Mouse (Mus musculus) testis, adult 2 months (tissue): Measurements from ENCODE around the gene Cysrt1. TPM values are rescaled to one million over a fixed set of nuclear protein-coding genes. Genes with fewer than 3 reads are reported as not detected.
"Not testable (repeated sequence)": the region's sequence is repeated elsewhere in the genome, so short reads cannot be mapped to it uniquely, and the experiment has no call there.

ENCODE experiments used
- H3K27ac ChIP-seq: fragments of 200-500 bp; 2 replicates; pipeline ENCODE4 v1.5.1; 2012; ENCODE audit warnings: low read depth, low read length; ENCODE audit not compliant: control insufficient read depth, insufficient read depth
- H3K27me3 ChIP-seq: fragments of 200-500 bp; 2 replicates; pipeline ENCODE4 v1.6.1; 2012; ENCODE audit warnings: mild to moderate bottlenecking, low read length, moderate library complexity; ENCODE audit not compliant: control insufficient read depth, insufficient read depth
- H3K36me3 ChIP-seq: fragments of 200-500 bp; 2 replicates; pipeline ENCODE4 v1.6.1; 2012; ENCODE audit warnings: mild to moderate bottlenecking, low read length; ENCODE audit not compliant: control insufficient read depth, insufficient read depth
- H3K4me1 ChIP-seq: fragments of 200-500 bp; 2 replicates; pipeline ENCODE4 v1.6.1; 2012; ENCODE audit warnings: low read length; ENCODE audit not compliant: control insufficient read depth, insufficient read depth
- H3K4me3 ChIP-seq: fragments of 200-500 bp; 2 replicates; pipeline ENCODE4 v1.5.1; 2012; ENCODE audit warnings: low read depth, mild to moderate bottlenecking, low read length, moderate library complexity, mixed read lengths; ENCODE audit not compliant: control insufficient read depth
- CTCF ChIP-seq: fragments of 200-500 bp; IDR thresholded peaks from 2 replicates; pipeline ENCODE4 v1.5.1; 2012; ENCODE audit warnings: low read depth, mild to moderate bottlenecking, inconsistent platforms, low read length, moderate library complexity; ENCODE audit not compliant: control insufficient read depth, insufficient read depth, insufficient replicate concordance
- POLR2A ChIP-seq: fragments of 200-500 bp; IDR thresholded peaks from 2 replicates; pipeline ENCODE4 v1.6.1; 2012; ENCODE audit warnings: low read depth, mild to moderate bottlenecking, inconsistent platforms, low read length, moderate library complexity; ENCODE audit not compliant: control insufficient read depth
- polyA plus RNA-seq: library from polyadenylated mRNA; depleted of rRNA; stranded (reverse); fragments of >200 nt; gene quantifications from 2 replicates; pipeline ENCODE4 v1.2.3, GENCODE M21; 2012

Gene Cysrt1
- polyA plus RNA-seq, 1 experiment = 0.31 TPM

DNA sequence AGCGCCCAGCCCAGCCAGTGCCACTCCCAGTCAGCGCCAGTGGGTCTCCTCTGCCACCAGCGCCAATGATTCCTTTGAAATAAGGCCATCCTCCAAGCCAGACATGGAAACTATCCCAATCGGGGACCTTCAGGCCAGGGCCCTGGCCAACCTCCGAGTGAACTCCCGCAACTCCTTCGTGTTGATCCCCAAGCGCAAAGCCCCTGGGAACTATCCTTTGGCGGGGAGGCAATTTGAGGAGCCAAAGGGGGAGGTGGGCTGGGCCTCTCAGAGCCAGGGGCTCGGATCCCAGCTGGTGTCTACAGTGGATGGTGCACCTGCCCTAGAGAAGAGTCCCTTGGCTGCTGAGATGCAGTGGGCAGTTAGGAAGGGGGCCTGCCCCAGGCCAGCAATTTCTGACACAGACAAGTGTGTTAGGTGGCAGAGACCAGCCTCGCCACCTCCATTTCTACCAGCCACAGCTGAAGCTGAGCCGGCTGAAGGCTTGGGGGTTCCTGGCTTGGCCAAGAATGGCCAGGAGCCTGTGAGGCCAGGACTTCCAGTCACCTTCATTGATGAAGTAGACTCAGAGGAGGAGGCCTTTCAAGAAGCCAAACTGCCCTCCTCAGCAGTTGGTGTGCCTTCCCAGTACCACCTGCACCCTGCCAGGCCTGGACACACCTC, 21.5 kb upstream of the Cysrt1 start:
- TF ChIP-seq POLR2A (no peak), CTCF (no peak)
- Histone ChIP-seq H3K4me3 (peak overlapping the region; percentile 91), H3K27ac (peak overlapping the region; percentile 51), H3K27me3 (no peaks in the 10 kb centered on the region), H3K36me3 (no peaks in the 10 kb centered on the region; the same call in 1 of the 2 replicates), H3K4me1 (peaks cover 24% of the 10 kb centered on the region)

- H3K4me1 ChIP-seq = peaks cover 24% of the 10 kb centered on the region
- peak overlapping the region; percentile 91 for H3K4me3 ChIP-seq
- H3K27ac ChIP-seq = peak overlapping the region; percentile 51
- no peaks in the 10 kb centered on the region; the same call in 1 of the 2 replicates for H3K36me3 ChIP-seq
- H3K27me3 ChIP-seq = no peaks in the 10 kb centered on the region
- TF ChIP-seq POLR2A = no peak; the same call in 1 of the 2 replicates
- no peak for TF ChIP-seq CTCF
Measured at GRCm38 (mm10) chr2:25262795-25263622, 20.8 kb upstream of the Cysrt1 start.

DNA sequence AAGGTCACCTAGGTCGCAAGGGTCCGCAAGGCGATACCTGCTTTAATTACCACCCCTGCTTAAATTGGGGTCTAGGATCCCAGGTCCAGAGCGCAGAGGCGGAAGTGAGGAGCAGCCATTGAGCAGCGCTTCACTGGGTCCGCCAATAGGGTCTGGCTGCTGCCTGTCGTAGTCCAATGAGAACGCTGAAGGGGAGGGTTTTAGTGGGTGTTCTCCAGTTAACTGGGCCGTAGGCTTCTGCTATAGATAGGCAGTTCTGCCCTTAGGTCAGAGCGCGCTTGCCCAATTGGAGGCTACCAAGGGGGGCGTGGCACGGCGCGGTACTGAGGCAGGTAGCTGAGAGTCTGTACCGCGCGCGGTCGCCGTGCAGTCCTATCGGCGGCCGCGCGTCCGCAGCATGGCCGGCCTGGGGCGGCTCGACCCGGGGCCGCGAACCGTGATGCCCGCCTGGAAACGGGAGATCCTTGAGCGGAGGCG, 20.1 kb upstream of the Cysrt1 start, which contains the start of gene Tprn:
TSS of gene Tprn (plus strand) at position 328 of the 477 bp plus-strand sequence.
- TF ChIP-seq POLR2A (peak; percentile 72; the same call in 1 of the 2 replicates), CTCF (no peak)
- Histone ChIP-seq H3K36me3 (no peaks in the 10 kb centered on the region; the same call in 1 of the 2 replicates), H3K27ac (peak within 1 kb of the TSS; percentile 83), H3K4me1 (peaks cover 24% of the 10 kb centered on the region), H3K4me3 (peak within 1 kb of the TSS; percentile 91), H3K27me3 (no peaks in the 10 kb centered on the region)

DNA sequence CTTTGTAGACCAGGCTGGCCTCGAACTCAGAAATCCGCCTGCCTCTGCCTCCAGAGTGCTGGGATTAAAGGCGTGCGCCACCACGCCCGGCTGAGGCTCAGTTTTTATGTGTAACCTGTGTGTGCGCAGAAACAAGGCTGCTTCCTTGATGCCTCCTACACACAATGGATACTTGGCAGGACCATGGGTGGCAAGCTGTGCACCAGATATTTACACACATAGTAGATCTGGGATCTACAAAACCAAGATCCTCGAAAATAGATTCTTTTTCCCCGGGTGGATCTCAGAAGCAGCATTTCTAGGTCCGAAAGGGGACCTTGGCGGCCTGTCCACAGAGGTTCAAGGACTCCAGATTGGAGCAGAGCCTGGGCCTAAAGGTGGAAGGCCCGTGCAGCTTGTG, 19.6 kb upstream of the Cysrt1 start:
- no peaks in the 10 kb centered on the region for H3K27me3 ChIP-seq
- TF ChIP-seq CTCF = no peak
- no peak for TF ChIP-seq POLR2A
- peak overlapping the region; percentile 83 for H3K27ac ChIP-seq
- H3K4me1 ChIP-seq = peaks cover 24% of the 10 kb centered on the region
- no peaks in the 10 kb centered on the region; the same call in 1 of the 2 replicates for H3K36me3 ChIP-seq
- H3K4me3 ChIP-seq = peak overlapping the region; percentile 91

DNA sequence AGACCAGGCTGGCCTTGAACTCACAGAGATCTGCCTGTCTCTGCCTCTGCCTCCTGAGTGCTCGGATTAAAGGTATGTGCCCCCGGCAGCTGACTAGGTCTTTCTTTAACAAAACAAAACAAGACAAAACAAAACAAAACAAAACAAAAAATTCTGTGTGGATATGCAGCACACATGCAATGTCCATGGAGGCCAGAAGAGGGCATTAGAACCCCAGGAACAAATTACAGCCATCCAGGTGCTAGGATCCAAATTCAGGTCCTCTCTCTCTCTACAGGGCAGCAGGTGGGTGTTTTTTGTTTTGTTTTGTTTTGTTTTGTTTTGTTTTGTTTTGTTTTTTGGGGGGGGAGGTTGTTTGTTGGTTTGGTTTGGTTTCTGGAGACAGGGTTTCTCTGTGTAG, 16.6 kb upstream of the Cysrt1 start:
- H3K4me1 ChIP-seq = peaks cover 20% of the 10 kb centered on the region

GRCm38 (mm10) chr2:25257250-25257649, 15.0 kb upstream of the Cysrt1 start:
- H3K4me1 ChIP-seq = peaks cover 10% of the 10 kb centered on the region
- H3K27me3 ChIP-seq, H3K27ac ChIP-seq, H3K36me3 ChIP-seq, H3K4me3 ChIP-seq: not testable (repeated sequence)

More for the DNA sequence above, 16.6 kb upstream of the Cysrt1 start:
- TF ChIP-seq POLR2A (no peak), CTCF (no peak)
- Histone ChIP-seq H3K4me3 (no peak overlapping the region), H3K36me3 (no peaks in the 10 kb centered on the region; the same call in 1 of the 2 replicates), H3K27ac (no peak overlapping the region), H3K27me3 (no peaks in the 10 kb centered on the region)

- not testable (repeated sequence) for H3K27ac ChIP-seq, H3K27me3 ChIP-seq, H3K4me3 ChIP-seq, H3K36me3 ChIP-seq, H3K4me1 ChIP-seq
Measured at GRCm38 (mm10) chr2:25256443-25257109, 14.3 kb upstream of the Cysrt1 start.
